Comparison of ENCODE assay signal across 8 mouse cellular contexts in the genomic region with DNA sequence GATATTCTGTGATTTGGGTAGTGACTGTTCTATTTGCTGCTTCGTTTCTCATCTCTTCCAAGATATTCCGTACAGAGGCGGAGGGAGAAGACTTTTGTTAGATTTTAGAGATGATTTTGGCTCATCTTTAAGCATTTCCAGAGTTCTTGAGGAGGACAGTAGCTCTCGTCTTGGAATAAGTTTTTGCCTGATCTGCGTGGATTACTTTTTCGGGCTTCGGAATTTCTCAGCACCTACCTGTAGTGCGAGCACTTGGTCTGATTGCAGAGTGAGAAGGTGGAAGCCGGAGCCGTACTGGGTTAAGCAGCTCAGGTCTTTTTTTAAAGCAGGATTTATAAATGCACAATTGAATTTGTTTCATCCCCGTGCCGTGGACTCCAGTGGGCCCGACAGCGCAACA. TPM values are rescaled to one million over a fixed set of nuclear protein-coding genes. Genes with fewer than 3 reads are reported as not detected.
DNase-seq lines count a peak whose midpoint lies in the region; ATAC-seq and TF ChIP-seq lines count a peak whose summit lies in the region.

No protein-coding gene starts in this region.

- H3K79me2 ChIP-seq in heart, adult 2 months (replicated peaks; ENCODE audit: control insufficient read depth, insufficient read depth, low read length) = no peaks in the 10 kb centered on the region

- no peaks in the 10 kb centered on the region for H3K36me3 ChIP-seq in heart, adult 2 months (ENCODE audit: control insufficient read depth, insufficient read depth, low read length)
- no peaks in the 10 kb centered on the region for H3K36me3 ChIP-seq in E14TG2a.4 (ENCODE audit: insufficient read depth, low read length)
- no peaks in the 10 kb centered on the region for H3K36me3 ChIP-seq in forebrain, postnatal 0 days (ENCODE audit: insufficient read depth)
- H3K36me3 ChIP-seq in liver, embryonic 15.5 days (replicated peaks) = no peaks in the 10 kb centered on the region

- no peak for TF ChIP-seq EP300 in heart, adult 2 months (IDR thresholded peaks at IDR 0.05; ENCODE audit: insufficient read depth, low read depth, low read length)

- no peaks in the 10 kb centered on the region for H3K27me3 ChIP-seq in heart, adult 2 months (ENCODE audit: control insufficient read depth, insufficient read depth, low read length)
- H3K27me3 ChIP-seq in E14TG2a.4 (ENCODE audit: insufficient read depth, low read length) = peaks cover 15% of the 10 kb centered on the region
- no peaks in the 10 kb centered on the region; the same call in 1 of the 2 replicates for H3K27me3 ChIP-seq in forebrain, postnatal 0 days (ENCODE audit: insufficient read depth, low read length)
- H3K27me3 ChIP-seq in liver, embryonic 15.5 days = peaks cover 9% of the 10 kb centered on the region; the same call in 1 of the 2 replicates

- peak overlapping the region; percentile 45 for H3K4me3 ChIP-seq in heart, adult 2 months
- H3K4me3 ChIP-seq in E14TG2a.4 (replicated peaks; ENCODE audit: low read length) = peak overlapping the region; percentile 46
- peak overlapping the region; percentile 34 for H3K4me3 ChIP-seq in forebrain, postnatal 0 days (ENCODE audit: low read depth, low read length)
- peak overlapping the region; percentile 44 for H3K4me3 ChIP-seq in liver, embryonic 15.5 days (replicated peaks)

- no peak overlapping the region for H3K27ac ChIP-seq in heart, adult 2 months
- H3K27ac ChIP-seq in forebrain, postnatal 0 days (ENCODE audit: low read depth, low read length) = no peak overlapping the region
- 0 out of 2 replicates have a peak overlapping the region, but pooled peaks have one; percentile 5 for H3K27ac ChIP-seq in liver, embryonic 15.5 days (replicated peaks)

- no peak for ATAC-seq in forebrain, postnatal 0 days
- ATAC-seq in liver, embryonic 15.5 days (ENCODE audit: insufficient read depth) = no peak

- peak overlapping the region; percentile 61 for H3K4me2 ChIP-seq in forebrain, postnatal 0 days (ENCODE audit: low read depth)
- peak overlapping the region; percentile 56 for H3K4me2 ChIP-seq in liver, embryonic 15.5 days

- TF ChIP-seq CTCF in heart, adult 2 months (IDR thresholded peaks at IDR 0.05) = no peak
- TF ChIP-seq CTCF in E14TG2a.4 (conservative IDR thresholded peaks at IDR 0.05; ENCODE audit: low read length) = no peak
- no peak for TF ChIP-seq CTCF in forebrain, postnatal 0 days (IDR thresholded peaks at IDR 0.05; ENCODE audit: low read depth)

- H3K9ac ChIP-seq in heart, adult 2 months (ENCODE audit: low read depth, low read length) = peak overlapping the region; percentile 12; the same call in 1 of the 2 replicates
- 0 out of 2 replicates have a peak overlapping the region, but pooled peaks have one; percentile 31 for H3K9ac ChIP-seq in forebrain, postnatal 0 days
- H3K9ac ChIP-seq in liver, embryonic 15.5 days = 0 out of 2 replicates have a peak overlapping the region, but pooled peaks have one; percentile 3

- no peak for DNase-seq in heart, adult 2 months
- DNase-seq in heart, postnatal 4 days = no peak
- no peak for DNase-seq in forebrain, postnatal 0 days
- no peak for DNase-seq in embryo, embryonic 9.5 days (ENCODE audit: extremely low spot score)
- DNase-seq in right cerebral cortex, postnatal 36 days (ENCODE audit: low spot score in 2 of 2) = no peak
- DNase-seq in gastrocnemius, adult 8-10 months (ENCODE audit: low spot score in 2 of 2) = no peak

- H3K9me3 ChIP-seq in E14TG2a.4 (ENCODE audit: low read length) = no peaks in the 10 kb centered on the region
- no peaks in the 10 kb centered on the region for H3K9me3 ChIP-seq in forebrain, postnatal 0 days (ENCODE audit: low read length)
- H3K9me3 ChIP-seq in liver, embryonic 15.5 days (replicated peaks) = no peaks in the 10 kb centered on the region

- H3K4me1 ChIP-seq in heart, adult 2 months (ENCODE audit: control insufficient read depth, insufficient read depth, low read length) = no peaks in the 10 kb centered on the region
- H3K4me1 ChIP-seq in E14TG2a.4 (replicated peaks; ENCODE audit: low read depth, low read length) = peaks cover 10% of the 10 kb centered on the region
- H3K4me1 ChIP-seq in forebrain, postnatal 0 days (ENCODE audit: insufficient read depth) = no peaks in the 10 kb centered on the region
- H3K4me1 ChIP-seq in liver, embryonic 15.5 days (replicated peaks) = peaks cover 9% of the 10 kb centered on the region

- no peak for TF ChIP-seq POLR2A in heart, adult 2 months (IDR thresholded peaks at IDR 0.05; ENCODE audit: insufficient read depth, low read depth, low read length)

- intact Hi-C loops in heart, adult 2 months (cut with DNase I) = loop anchor here (1.0 kb wide), 2 partner anchors 108 to 154 kb away; no protein-coding TSS in a partner anchor

- 21% methylated on average over 14 of the region's 14 CpGs for WGBS in heart, adult 2 months
- WGBS in forebrain, postnatal 0 days = 6% methylated on average over 14 of the region's 14 CpGs
- 16% methylated on average over 14 of the region's 14 CpGs for WGBS in liver, embryonic 15.5 days (ENCODE audit: insufficient replicate concordance)

RNA-seq across cellular contexts. Expression of a gene that starts 0.3 kb away (rescaled TPM):
- under 1 TPM; 0.42 to 0.45 TPM for total RNA-seq in heart, adult 2 months (2021)
- polyA plus RNA-seq in heart, adult 2 months (2012; rRNA removed) = 0.15 and 0.31 TPM in 2 replicates
- total RNA-seq in heart, postnatal 4 days (2021) = under 1 TPM; 0.36 to 0.95 TPM
- 1.0 and 1.8 TPM in 2 replicates for total RNA-seq in forebrain, postnatal 0 days (2014; rRNA removed)
- polyA plus RNA-seq in forebrain, postnatal 0 days (2015; fragmentation: Nextera tagmentation; extraction: Ambion mirVana) = 0.79 and 0.84 TPM in 2 replicates
- 5.0 and 5.6 TPM in 2 replicates for polyA plus RNA-seq in liver, embryonic 15.5 days (2015; fragmentation: Nextera tagmentation; extraction: Ambion mirVana)
- total RNA-seq in gastrocnemius, adult 8-10 months (2022) = 1 to 10 TPM in 3 of 4 experiments, under 1 TPM in 1; 0.92 to 1.7 (median 1.6) TPM

RNA-seq across cellular contexts. Expression of a gene that starts 45.9 kb away (rescaled TPM):
- under 1 TPM in 1 of 2 experiments, not detected in 1; 0.05 TPM for total RNA-seq in heart, adult 2 months (2021)
- 0.02 and 0.06 TPM in 2 replicates for polyA plus RNA-seq in heart, adult 2 months (2012; rRNA removed)
- under 1 TPM; 0.09 to 0.10 TPM for total RNA-seq in heart, postnatal 4 days (2021)
- 0.23 and 0.48 TPM in 2 replicates for total RNA-seq in forebrain, postnatal 0 days (2014; rRNA removed)
- polyA plus RNA-seq in forebrain, postnatal 0 days (2015; fragmentation: Nextera tagmentation; extraction: Ambion mirVana) = 0.08 and 0.16 TPM in 2 replicates
- not detected in 2 replicates for polyA plus RNA-seq in liver, embryonic 15.5 days (2015; fragmentation: Nextera tagmentation; extraction: Ambion mirVana)
- total RNA-seq in gastrocnemius, adult 8-10 months (2022) = under 1 TPM in 1 of 4 experiments, not detected in 3; 0.09 TPM
